In the genomic region with DNA sequence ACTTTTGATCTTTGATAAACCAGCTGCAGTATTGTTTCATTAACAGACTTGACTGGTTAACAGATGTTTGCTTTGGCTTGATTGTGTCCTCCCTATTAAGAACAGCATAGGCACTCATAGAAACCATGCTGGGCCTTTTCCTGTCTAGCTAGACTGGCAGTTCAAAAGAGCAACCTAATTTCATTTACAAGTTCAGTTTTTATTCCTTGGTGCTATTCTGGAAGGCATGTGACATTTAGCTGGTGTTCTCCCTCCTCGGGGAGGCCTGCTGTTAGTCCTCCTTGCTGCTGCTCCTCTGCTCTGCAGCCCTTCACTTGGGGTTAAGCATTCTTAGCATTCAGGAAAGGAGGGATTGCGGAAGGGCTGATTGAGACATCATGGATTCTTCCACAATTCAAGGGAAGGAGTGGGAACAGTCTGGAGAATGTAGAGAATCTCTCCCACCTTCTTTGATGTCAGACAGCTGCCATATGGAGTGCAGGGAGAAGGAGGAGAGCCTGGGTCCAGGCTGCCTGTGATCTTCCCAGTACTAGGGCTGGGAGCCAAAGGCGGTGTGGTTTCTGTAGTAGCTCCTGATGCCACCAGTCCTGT, we compare ENCODE assay signal across 8 mouse cellular contexts. TPM values are rescaled to one million over a fixed set of nuclear protein-coding genes. Genes with fewer than 3 reads are reported as not detected.
DNase-seq lines count a peak whose midpoint lies in the region; ATAC-seq and TF ChIP-seq lines count a peak whose summit lies in the region.
"Had no signal": no experiment of that assay in that cellular context is flagged by ENCODE, and none has a peak within 500 bp of the region (broad histone marks: within the 10 kb centered on the region; RNA-seq: fewer than 3 reads in every experiment).

No protein-coding gene starts in this region.

- no peaks in the 10 kb centered on the region for H3K27me3 ChIP-seq in liver, adult 2 months (ENCODE audit: control insufficient read depth, insufficient read depth, low read length)
- no peaks in the 10 kb centered on the region for H3K27me3 ChIP-seq in liver, embryonic 12.5 days (replicated peaks)
- H3K27me3 ChIP-seq in heart, embryonic 13.5 days (replicated peaks): no peaks in the 10 kb centered on the region

- peaks cover 13% of the 10 kb centered on the region for H3K4me1 ChIP-seq in liver, adult 2 months (ENCODE audit: control insufficient read depth, insufficient read depth, low read length)
- peaks cover 50% of the 10 kb centered on the region for H3K4me1 ChIP-seq in liver, embryonic 12.5 days
- peaks cover 68% of the 10 kb centered on the region for H3K4me1 ChIP-seq in heart, embryonic 13.5 days

- no peak overlapping the region for H3K4me3 ChIP-seq in liver, adult 2 months (ENCODE audit: insufficient read depth, low read depth, low read length)
- H3K4me3 ChIP-seq in liver, embryonic 12.5 days: no peak overlapping the region
- H3K4me3 ChIP-seq in heart, embryonic 13.5 days: no peak overlapping the region

- no peak for ATAC-seq in liver, embryonic 12.5 days
- no peak; the same call in 1 of the 2 replicates for ATAC-seq in heart, embryonic 13.5 days (ENCODE audit: extremely low read depth, insufficient number of reproducible peaks, low FRiP score, low TSS enrichment)
- ATAC-seq in erythroid progenitor cell, adult 5-6 weeks (replicated peaks; ENCODE audit: low FRiP score, poor library complexity, severe bottlenecking): no peak

- peaks cover 19% of the 10 kb centered on the region; the same call in 1 of the 2 replicates for H3K79me2 ChIP-seq in liver, adult 2 months (ENCODE audit: control insufficient read depth, insufficient read depth, low read length)

- TF ChIP-seq CTCF in liver, adult 2 months (IDR thresholded peaks at IDR 0.05; ENCODE audit: low read depth, low read length): no peak

- DNase-seq in liver, adult 2 months (ENCODE audit: extremely low read depth, low read depth, low spot score): peak; percentile 59
- peak; percentile 91 for DNase-seq in cerebellum, adult 9-10 months
- DNase-seq in left cerebral cortex, postnatal 25 days (ENCODE audit: low spot score in 2 of 2): peak; percentile 57 to 93
- peak; percentile 15 for DNase-seq in naive thymus-derived CD4-positive, alpha-beta T cell, adult 2 months (ENCODE audit: low read depth)

- H3K9ac ChIP-seq in liver, adult 2 months (ENCODE audit: low read depth, low read length): no peak overlapping the region
- H3K9ac ChIP-seq in liver, embryonic 12.5 days: no peak overlapping the region
- 0 out of 2 replicates have a peak overlapping the region, but pooled peaks have one; percentile 21 for H3K9ac ChIP-seq in heart, embryonic 13.5 days

- no peak overlapping the region for H3K4me2 ChIP-seq in liver, embryonic 12.5 days
- peak overlapping the region; percentile 11; the same call in 1 of the 2 replicates for H3K4me2 ChIP-seq in heart, embryonic 13.5 days

- H3K27ac ChIP-seq in liver, adult 2 months (replicated peaks; ENCODE audit: insufficient read depth, low read depth, low read length): no peak overlapping the region
- H3K27ac ChIP-seq in liver, embryonic 12.5 days: no peak overlapping the region
- H3K27ac ChIP-seq in heart, embryonic 13.5 days (replicated peaks): peak overlapping the region; percentile 68
- H3K27ac ChIP-seq: macrophage had no signal

- no peak for TF ChIP-seq POLR2A in liver, adult 2 months (IDR thresholded peaks at IDR 0.05; ENCODE audit: extremely low read depth, insufficient read depth, low read length)

- intact Hi-C loops in left cerebral cortex, postnatal 25 days (cut with DNase I): loop anchor here (5.0 kb wide), 1 partner anchor 113 kb away; no protein-coding TSS in a partner anchor

- H3K36me3 ChIP-seq in liver, adult 2 months (ENCODE audit: control insufficient read depth, insufficient read depth, low read length): no peaks in the 10 kb centered on the region
- H3K36me3 ChIP-seq in liver, embryonic 12.5 days: no peaks in the 10 kb centered on the region
- H3K36me3 ChIP-seq in heart, embryonic 13.5 days: peaks cover 4% of the 10 kb centered on the region; the same call in 1 of the 2 replicates

- H3K9me3 ChIP-seq in liver, embryonic 12.5 days (replicated peaks): no peaks in the 10 kb centered on the region
- H3K9me3 ChIP-seq in heart, embryonic 13.5 days: no peaks in the 10 kb centered on the region

- WGBS in liver, adult 2 months: 71% methylated on average over 3 of the region's 3 CpGs
- WGBS in liver, embryonic 12.5 days (ENCODE audit: insufficient replicate concordance): 63% methylated on average over 3 of the region's 3 CpGs
- WGBS in heart, embryonic 13.5 days: 27% methylated on average over 3 of the region's 3 CpGs

RNA-seq across cellular contexts. Expression of a gene that starts 42.7 kb away (rescaled TPM):
- 5.3 and 6.2 TPM in 2 replicates for total RNA-seq in liver, adult 2 months (2014; rRNA removed)
- 2.8 and 3.2 TPM in 2 replicates for polyA plus RNA-seq in liver, adult 2 months (2012; rRNA removed)
- polyA plus RNA-seq in liver, embryonic 12.5 days (2016; fragmentation: Nextera tagmentation; extraction: Ambion mirVana): 3.7 and 3.9 TPM in 2 replicates
- 9.8 and 11.8 TPM in 2 replicates for polyA plus RNA-seq in heart, embryonic 13.5 days (2015; fragmentation: Nextera tagmentation; extraction: Ambion mirVana)
- 10 to 100 TPM; 84.3 to 85.7 TPM for total RNA-seq in left cerebral cortex, postnatal 25 days (2021)
- 6.8 and 8.0 TPM in 2 replicates for total RNA-seq in erythroid progenitor cell, adult 5-6 weeks (2015; ENCODE audit: low replicate concordance)
- total RNA-seq in erythroid progenitor cell, adult 5-6 weeks (2017; ENCODE audit: low replicate concordance): 6.8 and 9.4 TPM in 2 replicates

Comparison
In these comparisons a context has a peak if more than half of its experiments do, and no peak if none do; other contexts are left out.
1. DNase-seq: peak in every context shown above with its lines; median percentile 91 in cerebellum, adult 9-10 months; 75 in left cerebral cortex, postnatal 25 days; 59 in liver, adult 2 months; 15 in naive thymus-derived CD4-positive, alpha-beta T cell, adult 2 months.
2. RNA of a gene that starts 42.7 kb away (total RNA-seq): 84.3 to 85.7 TPM in left cerebral cortex, postnatal 25 days; 6.8 to 9.4 TPM in erythroid progenitor cell, adult 5-6 weeks and 5.3 to 6.2 TPM in liver, adult 2 months; every median in the first group is over 4 times any median in the second.